Mouse (Mus musculus) left cerebral cortex, adult 8-10 months (tissue): ENCODE results near the gene Olfr608. TPM values are rescaled to one million over a fixed set of nuclear protein-coding genes. Genes with fewer than 3 reads are reported as not detected.
"Not testable (repeated sequence)": the region's sequence is repeated elsewhere in the genome, so short reads cannot be mapped to it uniquely, and the experiment has no call there.

Source experiments
- DNase-seq, 2 experiments: peaks; one replicate each; pipeline ENCODE4 v3.0.0; 2022; ENCODE audit warnings: low spot score in 2 of 2
- total RNA-seq, 4 experiments: library from RNA; stranded (reverse); gene quantifications; 2 replicates each; pipeline ENCODE4 v1.2.4; 2022

The Olfr608 gene
- total RNA-seq = not detected

- DNase-seq = no peak
Measured at GRCm38 (mm10) chr7:103469577-103469976, at the start of gene Olfr608. Olfr608 (plus strand) TSS chr7:103469877.

GRCm38 (mm10) chr7:103445339-103445738, 24.3 kb upstream of the Olfr608 start, which contains the start of gene Olfr605:
Olfr605 (minus strand) TSS chr7:103445439.
- no peak for DNase-seq

- DNase-seq = no peak
Measured at GRCm38 (mm10) chr7:103448746-103449145, 20.9 kb upstream of the Olfr608 start, which contains the start of gene Olfr606. Olfr606 (plus strand) TSS chr7:103449046.

GRCm38 (mm10) chr7:103460590-103460989, 9.1 kb upstream of the Olfr608 start:
- DNase-seq = no peak

- DNase-seq = not testable (repeated sequence)
Measured at GRCm38 (mm10) chr7:103477106-103477505, 7.4 kb downstream of the Olfr608 start.

GRCm38 (mm10) chr7:103497962-103498361, 28.3 kb downstream of the Olfr608 start, which contains the start of gene Olfr609:
Olfr609 (minus strand) TSS chr7:103498062.
- no peak for DNase-seq

GRCm38 (mm10) chr7:103512022-103512421, 42.3 kb downstream of the Olfr608 start, which contains the start of gene Olfr610:
Olfr610 (minus strand) TSS chr7:103512122.
- no peak for DNase-seq

GRCm38 (mm10) chr7:103520746-103521145, 51.1 kb downstream of the Olfr608 start, which contains the start of gene Olfr611:
Olfr611 (minus strand) TSS chr7:103520846.
- DNase-seq = not testable (repeated sequence)

Other genes with a start within 250 kb of the Olfr608 start
- not detected for gene Usp17ld, start 217.4 kb upstream of the Olfr608 start, total RNA-seq
- gene Olfr596, start 164.2 kb upstream of the Olfr608 start, total RNA-seq = not detected
- gene Olfr597, start 153.6 kb upstream of the Olfr608 start, total RNA-seq = not detected
- gene Olfr598, start 146.3 kb upstream of the Olfr608 start, total RNA-seq = not detected
- gene Olfr599, start 134.0 kb upstream of the Olfr608 start, total RNA-seq = not detected
- not detected for gene Olfr600, start 120.2 kb upstream of the Olfr608 start, total RNA-seq
- not detected for gene Olfr601, start 107.2 kb upstream of the Olfr608 start, total RNA-seq
- gene Olfr603, start 83.7 kb upstream of the Olfr608 start, total RNA-seq = not detected
- gene Usp17lc, start 54.8 kb upstream of the Olfr608 start, total RNA-seq = not detected
- gene Olfr605, start 24.4 kb upstream of the Olfr608 start, total RNA-seq = not detected
- gene Olfr606, start 20.8 kb upstream of the Olfr608 start, total RNA-seq = not detected
- gene Olfr607, start 5.7 kb upstream of the Olfr608 start, total RNA-seq = not detected
- not detected for gene Olfr609, start 28.2 kb downstream of the Olfr608 start, total RNA-seq
- not detected for gene Olfr610, start 42.2 kb downstream of the Olfr608 start, total RNA-seq
- not detected for gene Olfr611, start 51.0 kb downstream of the Olfr608 start, total RNA-seq
- not detected for gene Olfr612, start 72.8 kb downstream of the Olfr608 start, total RNA-seq
- gene Olfr613, start 78.2 kb downstream of the Olfr608 start, total RNA-seq = not detected
- gene Olfr615, start 86.2 kb downstream of the Olfr608 start, total RNA-seq = not detected
- not detected for gene Olfr616, start 99.3 kb downstream of the Olfr608 start, total RNA-seq
- gene Olfr617, start 103.2 kb downstream of the Olfr608 start, total RNA-seq = not detected
- not detected for gene Olfr618, start 120.2 kb downstream of the Olfr608 start, total RNA-seq
- gene Olfr619, start 130.7 kb downstream of the Olfr608 start, total RNA-seq = not detected
- not detected for gene Olfr620, start 142.7 kb downstream of the Olfr608 start, total RNA-seq
- gene Olfr622, start 172.8 kb downstream of the Olfr608 start, total RNA-seq = not detected
- gene Olfr623, start 193.8 kb downstream of the Olfr608 start, total RNA-seq = not detected
- under 1 TPM in 2 of 4 experiments, not detected in 2; 0.09 TPM for gene Olfr624, start 201.3 kb downstream of the Olfr608 start, total RNA-seq
- gene Olfr625-ps1, start 212.8 kb downstream of the Olfr608 start, total RNA-seq = not detected
- gene Olfr243, start 244.8 kb downstream of the Olfr608 start, total RNA-seq = not detected